Mouse (Mus musculus): ENCODE data around the gene Unc13c.

Unc13c gene

DNA sequence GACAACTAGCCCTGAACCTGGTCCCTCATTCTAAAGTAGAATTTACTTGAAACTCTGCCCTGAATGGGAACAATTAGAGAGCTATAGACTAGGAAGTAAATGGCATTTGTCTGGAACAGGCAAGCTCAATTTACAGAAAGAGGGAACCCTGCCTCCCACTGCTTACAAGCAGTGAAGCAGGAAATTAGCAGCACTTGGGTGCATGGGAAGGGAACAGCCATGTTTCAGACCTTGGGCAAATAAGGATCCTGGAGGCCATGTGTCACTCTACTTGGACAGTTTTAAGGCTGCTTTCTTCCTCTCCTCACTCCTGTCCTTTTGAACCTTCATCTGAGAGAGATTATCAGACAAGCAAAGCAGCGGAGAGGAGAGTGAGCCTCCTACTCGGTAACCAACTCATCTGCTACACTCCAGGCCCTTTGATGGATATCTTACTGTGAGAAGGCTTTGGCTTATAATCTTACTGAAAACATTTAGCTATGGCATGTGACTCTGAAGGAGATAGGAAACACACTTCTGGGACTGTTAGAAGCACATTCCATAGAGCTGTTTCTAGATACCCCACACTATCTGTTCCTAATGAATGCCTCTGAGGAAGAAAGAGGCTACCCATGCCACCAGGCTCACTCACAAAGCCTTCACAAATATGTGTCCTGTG, 101.2 kb downstream of the Unc13c start:
- no peak for DNase-seq

DNA sequence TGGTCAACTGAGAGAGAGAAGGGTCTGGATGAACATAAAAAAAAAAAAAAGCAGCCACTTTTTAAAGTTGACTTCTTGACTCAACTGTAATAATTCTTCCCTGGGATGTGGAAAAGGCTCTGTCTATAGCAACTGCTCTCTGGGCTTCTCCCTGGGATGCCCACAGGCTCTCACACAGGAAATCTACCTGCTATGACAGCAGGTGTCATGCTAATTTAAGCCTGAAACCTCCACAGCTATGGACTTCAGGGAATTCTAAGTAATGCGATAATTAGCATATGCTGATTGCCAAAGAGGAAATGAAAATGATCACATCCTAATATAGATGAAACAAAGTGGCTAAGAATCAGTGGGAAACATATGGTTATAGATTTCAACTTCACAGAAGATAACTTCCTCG, 102.1 kb downstream of the Unc13c start:
- DNase-seq = no peak

DNA sequence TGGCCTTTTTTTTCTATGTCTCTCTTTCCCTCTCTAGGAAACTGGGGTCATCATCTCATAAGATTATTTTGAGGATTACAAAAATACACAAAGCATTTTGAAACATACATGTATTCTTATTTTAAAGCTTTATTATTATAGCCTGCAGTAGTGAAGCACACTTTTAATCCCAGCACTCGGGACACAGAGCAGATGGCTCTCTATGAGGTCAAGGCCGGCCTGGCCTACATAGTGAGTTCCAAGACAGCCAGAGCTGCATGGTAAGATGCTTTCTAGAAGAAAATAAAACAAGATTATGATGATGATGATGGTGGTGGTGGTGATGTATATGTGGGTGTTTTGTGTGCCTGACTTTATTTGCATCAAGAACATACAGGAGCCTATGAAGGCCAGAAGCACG, 109.3 kb downstream of the Unc13c start:
- no peak for DNase-seq

DNA sequence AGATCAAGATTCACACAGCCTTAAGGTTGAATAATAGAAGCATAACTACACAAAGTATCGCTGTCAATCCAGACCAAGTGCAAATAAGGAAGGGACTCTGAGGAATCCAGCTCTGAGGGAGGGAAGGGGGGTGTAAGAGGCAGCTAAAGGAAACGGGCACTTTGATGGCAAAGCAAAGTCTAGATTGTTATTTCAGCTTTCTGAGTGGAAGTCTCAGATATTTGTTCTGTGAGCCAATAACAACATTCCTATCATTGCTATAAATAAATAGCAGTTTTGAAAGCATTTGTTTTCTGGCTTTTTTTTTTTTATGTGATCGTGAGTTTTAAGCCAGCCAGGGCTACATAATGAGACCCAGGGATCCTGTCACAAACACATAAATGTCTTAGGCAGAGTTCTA, 114.5 kb downstream of the Unc13c start:
- DNase-seq = no peak

DNA sequence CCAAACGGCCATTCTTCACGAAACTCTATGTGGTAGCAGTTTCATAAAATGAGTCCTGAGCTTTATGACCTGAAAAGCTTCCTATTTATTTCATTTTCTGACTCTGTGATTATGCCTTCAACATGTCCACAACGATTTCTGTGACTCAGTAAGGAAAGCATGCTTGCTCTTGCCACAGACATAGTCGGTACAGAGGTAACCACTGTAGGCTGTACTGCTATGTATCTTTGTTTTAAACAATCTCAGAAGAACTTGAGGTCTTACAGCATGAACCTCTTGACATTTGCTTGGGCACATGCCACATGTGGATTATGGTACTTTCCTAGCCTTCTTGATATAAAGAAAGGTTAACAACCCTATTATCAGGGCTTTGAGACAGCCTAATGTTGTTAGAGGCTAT, 162.1 kb downstream of the Unc13c start:
- no peak for DNase-seq

DNA sequence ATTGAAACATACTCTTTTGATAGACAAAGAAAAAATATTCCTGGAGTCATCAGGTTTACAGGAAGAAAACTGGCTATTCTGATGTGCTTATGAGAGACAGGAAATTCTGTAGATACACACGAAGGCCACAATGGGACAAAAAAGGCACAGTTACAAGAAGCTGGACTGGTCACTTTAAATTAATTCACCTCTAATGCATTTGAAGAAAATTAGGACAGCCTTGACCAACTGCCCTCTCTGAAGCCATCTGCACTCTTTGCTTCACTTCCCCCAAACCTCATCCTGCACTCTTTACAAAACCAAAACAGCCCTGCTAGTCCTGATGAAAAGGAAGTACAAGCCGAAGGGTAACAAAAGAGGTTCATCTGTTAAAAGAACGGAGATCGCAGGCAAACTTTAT, 194.2 kb downstream of the Unc13c start:
- DNase-seq = no peak

DNA sequence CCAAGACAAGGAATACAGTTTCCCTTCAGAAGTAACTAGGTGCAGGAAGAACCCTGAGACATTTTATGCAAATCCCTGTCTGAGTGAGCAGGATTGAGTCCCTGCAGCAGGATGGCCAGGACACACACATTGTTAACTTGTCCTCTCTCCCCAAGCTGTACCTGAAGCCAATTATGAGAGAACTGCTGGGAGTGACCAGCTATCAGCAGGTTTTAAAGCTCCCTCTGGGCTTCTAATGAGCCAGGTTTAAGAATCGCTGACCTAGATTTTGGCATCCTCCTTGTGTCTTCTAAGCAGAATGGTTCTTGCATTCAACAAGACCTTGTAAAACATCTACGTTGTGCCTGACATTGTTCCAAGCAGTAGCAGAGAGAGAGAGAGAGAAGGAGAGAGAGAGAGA, 213.6 kb downstream of the Unc13c start:
- no peak for DNase-seq

DNA sequence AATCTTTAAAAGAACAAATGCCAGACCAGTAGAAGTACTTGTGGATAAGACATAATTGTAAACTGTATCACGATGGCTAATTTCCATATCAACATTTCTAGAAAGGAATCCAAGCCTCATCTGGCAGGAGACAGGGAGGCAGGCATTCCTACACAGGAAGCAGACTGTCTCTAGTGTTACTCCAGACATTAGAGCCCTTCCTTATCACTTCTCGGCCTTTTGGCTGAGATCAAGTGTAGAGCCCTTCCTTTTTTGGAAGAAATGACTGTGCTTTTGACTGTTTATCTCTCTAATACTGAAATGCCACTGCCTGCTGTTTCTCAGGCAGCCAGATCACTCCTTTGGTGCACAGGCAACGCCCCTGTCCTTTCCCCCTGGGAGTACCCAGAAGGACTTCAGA, 215.3 kb downstream of the Unc13c start:
- no peak for DNase-seq

DNA sequence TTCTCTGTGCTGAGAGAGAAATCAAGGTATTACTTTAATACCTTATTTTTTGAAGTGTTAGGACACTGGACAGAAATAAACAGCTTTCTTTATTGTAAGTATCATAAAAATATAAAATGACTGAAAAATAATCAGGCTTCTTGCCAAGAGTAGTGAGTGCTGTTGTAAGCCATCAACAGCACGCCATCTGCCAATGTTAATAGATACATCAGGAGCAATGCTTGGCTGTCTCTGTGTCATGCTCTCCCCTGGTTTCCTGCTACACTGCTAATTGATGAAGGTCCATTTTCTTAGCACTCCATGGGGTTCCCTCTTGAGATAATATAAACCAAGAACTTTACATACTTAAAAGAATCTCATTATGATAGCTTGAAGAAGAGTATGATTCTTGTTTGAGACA, 217.4 kb downstream of the Unc13c start:
- no peak for DNase-seq

DNA sequence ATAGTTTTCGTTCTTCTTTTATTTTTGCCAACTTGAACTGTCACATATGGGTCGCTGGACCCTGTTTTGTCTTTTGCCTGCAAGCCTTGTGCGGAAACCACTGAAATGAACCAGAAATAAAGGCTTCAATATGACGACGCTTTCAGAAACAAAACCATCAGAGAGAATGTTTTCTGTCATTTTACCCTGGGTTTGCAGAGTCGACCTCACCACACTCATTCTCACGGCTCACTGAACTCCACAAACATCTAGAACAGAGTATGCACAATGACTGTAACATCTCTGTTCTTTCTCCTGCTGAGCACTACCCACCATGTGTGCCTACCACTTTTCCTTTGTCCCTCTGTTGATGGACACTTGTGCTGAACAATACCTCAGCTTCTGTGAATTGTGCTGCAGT, 234.3 kb downstream of the Unc13c start:
- no peak for DNase-seq

DNA sequence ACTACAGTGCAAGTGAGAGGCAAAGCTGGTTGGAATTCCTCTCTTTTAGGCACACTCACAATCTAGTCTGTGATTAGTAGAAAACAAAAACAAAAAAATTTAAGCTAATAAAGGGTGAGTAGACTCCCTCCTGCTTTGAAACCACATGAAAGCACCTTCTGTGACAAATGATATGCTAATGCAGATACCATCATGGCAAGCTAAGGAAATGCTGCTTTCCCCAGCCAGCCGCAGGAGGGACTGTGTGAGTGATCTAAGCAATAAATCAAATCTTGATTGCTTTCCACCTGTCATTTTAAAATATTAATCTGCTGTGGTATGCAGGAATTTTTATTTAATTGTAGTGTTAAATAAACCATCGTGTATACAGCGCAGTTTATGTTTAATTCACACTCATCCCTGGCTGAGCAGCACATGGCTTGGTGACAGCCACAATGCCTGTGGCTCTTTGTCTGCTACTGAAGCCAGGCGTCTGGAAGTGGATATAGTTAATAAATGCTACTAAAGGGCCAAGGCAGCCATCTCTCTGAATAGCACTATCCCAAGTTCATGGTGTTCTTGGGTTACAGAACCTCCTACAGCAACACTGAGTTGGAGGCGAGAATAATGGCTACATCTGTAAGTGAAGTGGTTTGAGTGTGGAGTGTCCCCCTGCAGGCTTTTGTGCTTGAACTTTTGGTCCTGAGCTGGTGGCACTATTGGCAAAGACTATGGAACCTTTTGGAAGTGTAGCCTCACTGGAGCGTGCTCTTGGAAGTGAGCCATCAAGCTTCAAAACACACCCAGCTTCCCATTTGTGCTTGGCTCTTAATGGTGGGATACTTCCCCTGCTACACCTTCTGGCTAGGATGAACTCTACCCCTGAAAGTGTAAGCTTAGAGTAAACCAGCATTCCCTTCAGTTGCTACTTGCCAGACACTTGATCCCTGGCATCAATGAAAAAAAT, 242.8 kb downstream of the Unc13c start:
- peak; percentile 2 for DNase-seq

DNA sequence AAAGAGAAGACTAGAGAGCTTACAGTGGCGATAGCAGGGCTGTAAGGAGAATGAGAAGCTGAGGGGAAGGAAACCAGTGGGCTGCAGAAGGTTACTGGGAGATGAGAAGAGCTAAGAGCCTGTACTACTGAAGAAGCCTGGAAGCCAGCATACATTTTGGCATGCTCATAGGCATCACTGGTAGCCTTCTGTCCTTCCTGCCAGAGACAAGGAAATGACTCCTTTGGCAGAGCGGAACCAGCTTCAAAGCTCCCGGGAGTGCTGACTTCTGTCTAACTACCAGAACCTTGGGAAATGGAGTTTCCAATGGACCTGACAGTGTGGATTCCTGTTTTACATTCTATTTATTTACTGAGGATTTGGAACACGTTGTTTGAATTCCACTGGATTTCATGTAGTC, 244.0 kb downstream of the Unc13c start:
- DNase-seq = no peak

DNA sequence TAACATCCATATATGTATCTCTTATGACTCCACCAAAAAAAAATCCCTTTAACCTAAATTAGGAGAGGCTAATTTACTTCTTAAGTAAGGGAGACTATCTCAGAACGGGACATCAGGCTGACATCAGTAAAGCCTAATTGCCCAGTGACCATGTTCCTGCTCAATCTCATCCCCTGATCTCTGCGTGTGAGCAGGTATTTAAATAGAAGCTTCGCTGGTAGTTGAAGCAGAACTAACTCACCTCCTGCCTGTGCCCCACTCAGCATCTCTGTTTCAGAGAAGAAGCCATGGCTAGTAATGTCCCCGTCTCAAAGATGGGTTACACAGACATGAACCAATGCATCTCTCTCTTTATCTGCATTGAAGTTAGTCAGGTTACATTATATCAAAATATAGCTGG, 255.3 kb downstream of the Unc13c start:
- no peak for DNase-seq

DNA sequence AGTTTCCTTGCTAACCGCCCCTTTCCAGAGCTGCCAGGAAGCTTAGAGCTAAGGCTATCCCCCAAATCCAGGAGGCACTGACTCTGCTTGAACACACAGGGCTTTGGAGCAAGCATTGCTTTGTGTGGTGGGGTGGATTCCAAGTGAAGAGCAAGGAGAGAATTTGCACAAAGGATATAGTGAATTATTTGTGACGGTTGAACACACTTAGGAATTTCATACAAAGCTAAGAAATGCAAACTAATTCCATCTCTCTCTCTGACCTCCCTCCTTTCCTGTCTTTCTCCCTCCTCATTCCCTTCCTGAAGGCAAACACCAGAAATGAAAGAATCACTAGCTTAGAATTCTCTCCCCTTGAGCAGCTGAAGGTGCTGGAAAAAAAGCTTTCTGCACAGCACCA, 271.7 kb downstream of the Unc13c start:
- no peak for DNase-seq

DNA sequence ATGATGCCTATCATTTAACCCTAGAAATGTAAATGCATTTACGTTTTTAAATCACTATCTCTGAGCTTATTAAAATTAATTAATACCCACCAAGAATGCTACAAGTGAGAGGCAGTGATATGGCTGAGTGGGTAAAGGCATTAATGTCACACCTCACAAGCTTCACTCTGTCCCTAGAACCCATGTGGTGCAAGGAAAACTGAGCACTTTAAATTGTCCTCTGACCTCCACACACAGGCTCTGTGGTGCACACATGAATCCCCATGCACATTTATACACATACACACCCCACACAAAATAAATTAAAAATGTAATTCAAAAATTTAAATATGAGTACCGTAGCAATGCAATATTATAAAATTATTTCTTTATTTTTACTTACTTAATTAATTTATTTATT, 287.2 kb downstream of the Unc13c start:
- no peak for DNase-seq

DNA sequence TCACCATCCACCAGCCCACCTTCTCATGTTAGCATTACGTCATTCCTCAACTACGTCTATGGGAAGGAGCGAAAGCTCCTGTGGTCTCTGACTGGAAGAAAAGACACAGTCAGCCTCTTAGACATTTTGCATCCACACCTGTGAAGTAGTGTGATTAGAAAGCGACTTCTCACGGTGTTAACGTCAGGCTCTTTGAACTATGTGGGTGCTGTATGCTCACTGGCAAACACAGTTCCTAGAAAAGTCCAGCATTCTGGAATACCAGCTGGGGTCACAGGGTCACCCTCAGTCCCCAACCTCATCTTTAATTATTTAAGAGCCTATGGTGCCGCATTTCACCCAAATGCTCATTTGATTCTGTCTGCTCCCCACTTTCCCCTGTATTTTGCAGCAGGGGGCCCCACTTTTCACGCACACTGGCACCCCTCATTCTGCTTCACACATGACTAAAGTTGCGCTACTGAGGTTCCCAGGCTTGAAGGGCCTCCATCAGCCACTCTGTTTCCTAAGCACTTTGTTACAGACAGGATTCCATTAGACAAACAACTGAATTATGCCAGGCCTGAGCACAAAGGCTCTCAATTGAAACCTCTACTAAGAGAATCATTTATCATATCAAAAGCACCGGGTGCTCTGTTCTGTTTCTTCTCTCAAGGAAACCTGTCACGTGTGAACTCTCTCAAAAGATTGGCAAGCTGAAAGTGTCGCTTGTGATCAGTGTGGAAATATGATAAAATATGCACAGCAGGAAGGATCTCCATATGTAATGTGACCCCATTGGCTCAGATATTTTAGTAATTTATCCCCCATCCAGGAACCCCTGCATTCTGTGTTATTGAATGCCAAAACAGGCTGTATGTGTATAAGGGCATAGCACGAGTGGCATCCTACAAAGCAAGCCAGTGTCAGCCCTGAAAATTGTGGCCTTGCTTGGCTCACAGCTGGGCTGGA, 287.9 kb downstream of the Unc13c start:
- DNase-seq = no peak

DNA sequence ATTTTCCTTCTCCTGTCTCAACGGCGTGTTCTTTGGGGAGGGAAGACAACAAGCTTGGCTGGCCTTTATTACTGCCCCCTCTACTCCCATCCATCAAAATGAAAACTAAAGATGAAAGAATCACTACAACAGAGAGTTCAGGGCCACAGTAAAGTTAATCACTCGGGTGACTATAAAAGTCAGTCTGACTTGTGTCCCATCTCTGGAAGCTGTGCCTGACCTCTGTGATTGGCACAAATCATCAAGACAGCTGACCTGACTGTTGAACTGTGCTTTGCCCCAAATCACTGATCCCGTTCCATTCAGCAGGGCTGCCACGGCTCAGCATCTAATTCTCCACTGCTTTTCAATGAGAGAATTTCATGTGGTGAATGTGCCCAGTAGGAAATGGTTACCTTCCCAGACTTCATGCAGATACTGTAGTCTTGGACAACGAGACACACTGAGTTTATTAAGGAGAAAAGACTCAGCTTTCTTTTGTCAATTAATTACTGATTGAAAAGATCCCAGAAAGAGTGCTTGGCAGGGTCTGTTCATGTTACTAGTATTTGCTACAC, 297.0 kb downstream of the Unc13c start:
- DNase-seq = no peak

DNA sequence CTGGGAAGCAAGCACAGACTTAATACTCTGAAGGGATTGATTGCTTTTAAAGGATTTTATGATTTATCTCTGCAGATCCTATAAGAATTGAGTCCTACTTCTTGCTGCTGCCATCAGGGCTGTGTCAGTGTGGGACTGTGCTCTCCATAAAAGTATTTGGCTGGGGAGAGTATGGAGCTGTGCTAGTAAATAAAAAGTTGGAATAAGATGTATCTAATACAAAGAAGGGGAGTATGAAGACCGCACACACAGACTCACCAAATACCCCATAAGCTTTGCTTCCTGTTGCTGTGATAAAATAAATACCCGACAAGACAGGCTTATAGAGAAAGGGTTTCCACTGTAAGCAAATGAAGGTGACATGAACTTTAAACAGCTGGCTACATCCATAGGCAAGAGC, 298.7 kb downstream of the Unc13c start:
- DNase-seq = no peak

DNA sequence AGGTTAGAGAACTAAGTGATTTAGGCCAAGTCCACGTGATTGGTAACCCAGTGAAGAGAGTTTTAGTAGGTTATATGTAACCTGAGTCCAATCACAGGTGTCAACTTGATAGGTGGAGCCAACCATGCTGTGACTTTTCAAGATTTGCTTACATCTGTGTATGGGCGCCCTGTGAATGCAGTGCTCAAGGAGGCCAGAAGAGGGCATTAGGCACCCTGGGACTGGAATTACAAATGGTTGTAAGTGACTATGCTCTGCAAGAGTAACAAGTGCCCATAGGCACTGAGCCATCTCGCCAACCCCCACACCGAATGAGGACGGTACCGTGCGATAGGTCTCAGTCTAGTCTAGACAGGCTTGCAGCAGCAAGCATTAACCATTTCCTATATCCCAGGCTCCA, 305.9 kb downstream of the Unc13c start:
- no peak for DNase-seq

DNA sequence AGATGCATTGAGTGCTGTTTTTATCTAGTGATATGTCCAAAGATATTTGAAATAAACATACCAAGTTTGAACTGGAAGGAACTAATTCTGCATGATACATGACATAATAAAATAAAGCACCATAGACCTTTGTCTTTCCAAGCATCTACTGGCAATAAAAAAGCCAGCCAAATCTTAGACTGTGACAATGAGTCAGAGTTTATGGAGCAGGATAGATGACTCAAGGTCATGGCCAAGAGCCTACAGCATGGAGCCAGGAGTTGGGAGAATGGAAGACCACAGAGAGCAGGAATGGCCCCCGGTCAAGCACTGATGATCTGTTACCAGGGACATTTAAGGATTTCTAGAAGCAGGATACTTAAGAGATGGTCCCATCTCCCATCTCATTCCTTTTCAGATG, 319.7 kb downstream of the Unc13c start:
- no peak for DNase-seq

DNA sequence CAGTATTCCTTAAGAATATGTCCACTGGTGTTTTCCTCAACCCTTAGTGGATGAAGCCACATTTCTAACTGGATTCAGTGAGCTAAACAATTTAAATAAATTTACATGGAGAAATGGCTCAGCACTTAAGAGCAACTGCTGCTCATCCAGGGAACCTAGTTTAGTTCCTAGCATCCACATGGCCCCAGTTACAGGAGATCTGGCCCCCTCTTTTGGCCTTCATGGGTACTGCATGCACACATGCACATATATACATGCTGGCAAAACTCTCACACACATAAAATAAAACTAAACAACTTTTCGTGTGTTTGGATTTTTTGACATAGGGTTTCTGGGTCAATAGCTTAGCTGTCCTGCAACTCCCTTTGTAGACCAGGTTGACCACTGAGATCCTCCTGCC, 330.6 kb downstream of the Unc13c start:
- DNase-seq = no peak

DNA sequence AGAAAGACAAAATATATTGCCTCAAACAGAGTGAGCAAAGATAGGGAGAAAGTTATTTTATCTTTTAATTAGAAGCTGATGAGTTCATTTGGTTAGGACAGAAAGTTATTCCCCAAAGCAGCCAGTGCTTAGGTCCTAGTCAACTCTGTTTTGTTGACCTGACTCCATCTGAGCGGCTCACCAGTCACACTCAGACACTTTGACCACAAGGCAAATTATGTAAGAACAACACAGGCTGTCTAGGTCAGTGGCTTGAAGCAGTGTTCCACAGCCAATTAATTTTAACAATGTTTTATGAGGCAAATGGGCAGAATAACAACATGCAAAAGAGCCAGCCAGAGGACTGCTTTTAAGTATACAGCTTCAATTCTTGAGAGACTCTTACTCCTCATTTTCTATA, 343.6 kb downstream of the Unc13c start:
- no peak for DNase-seq

DNA sequence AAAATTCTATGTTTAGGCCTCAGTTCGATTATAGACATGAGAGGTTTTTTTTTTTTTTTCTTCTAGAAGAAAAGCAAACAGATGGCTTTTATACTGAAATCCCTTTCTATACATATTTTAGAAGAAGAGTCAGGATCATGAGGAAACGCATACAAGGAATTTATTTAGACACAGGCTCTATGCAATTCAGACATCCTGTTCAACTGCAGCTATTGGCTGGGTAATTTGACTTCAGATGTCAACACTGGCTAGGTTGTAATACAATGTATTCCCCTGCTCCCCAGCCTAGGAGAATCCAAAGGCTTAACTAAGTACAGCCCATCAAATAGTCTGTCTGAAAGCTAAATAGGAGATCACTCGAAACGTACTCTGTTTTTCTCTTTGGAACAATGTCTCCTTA, 355.9 kb downstream of the Unc13c start:
- DNase-seq = no peak

Measured in lung, postnatal 10 days (tissue).